8 mouse cellular contexts compared by ENCODE assay signal in the genomic region with DNA sequence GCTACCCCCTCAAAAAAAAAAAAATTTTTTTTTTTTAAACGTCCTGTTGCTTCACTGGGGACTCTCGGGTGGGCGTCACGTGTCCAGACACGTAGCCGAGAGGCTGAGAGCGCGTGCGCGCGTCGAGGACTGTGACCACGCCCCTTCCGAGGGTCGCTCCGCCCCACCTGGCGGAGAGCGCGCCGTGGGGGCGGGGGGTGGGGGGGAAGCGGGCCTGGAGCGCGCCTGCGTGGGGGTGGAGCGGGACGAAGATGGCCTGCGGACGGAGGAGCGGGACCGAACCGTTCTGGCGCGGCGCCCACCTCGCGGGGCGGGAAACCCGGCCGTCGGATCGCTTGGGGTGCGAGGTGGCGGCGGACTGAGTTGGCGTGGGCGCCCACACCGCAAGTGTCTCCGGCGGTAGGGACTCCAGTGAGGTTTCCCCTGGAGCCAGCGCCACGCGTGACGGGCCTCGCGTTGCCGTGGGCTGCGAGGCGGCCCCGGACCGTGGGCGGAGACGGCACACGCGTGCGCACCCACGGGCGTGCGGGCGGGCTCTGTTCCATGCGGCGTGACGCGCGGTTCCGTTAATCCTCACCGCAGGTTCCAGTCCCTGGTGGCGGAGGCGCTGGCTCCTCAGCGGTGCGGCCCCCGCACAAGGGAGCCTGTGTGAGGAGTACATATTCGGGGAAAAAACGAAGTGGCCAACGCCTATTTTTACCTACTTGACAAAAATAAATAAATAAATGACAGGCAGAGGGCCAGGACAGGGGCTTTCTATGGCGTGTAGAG. TPM values are rescaled to one million over a fixed set of nuclear protein-coding genes. Genes with fewer than 3 reads are reported as not detected.
DNase-seq lines count a peak whose midpoint lies in the region; ATAC-seq and TF ChIP-seq lines count a peak whose summit lies in the region.

A gene (minus strand): TSS at position 170 of the 771 bp plus-strand sequence.

- TF ChIP-seq CTCF in G1E (IDR thresholded peaks at IDR 0.05; ENCODE audit: low read depth, low read length) = no peak
- TF ChIP-seq CTCF in forebrain, postnatal 0 days (IDR thresholded peaks at IDR 0.05; ENCODE audit: low read depth) = 0 out of 2 replicates have a peak, but pooled peaks have one; percentile 8

- no peaks in the 10 kb centered on the region for H3K27me3 ChIP-seq in G1E (ENCODE audit: insufficient read depth, low read length)
- H3K27me3 ChIP-seq in forebrain, postnatal 0 days (ENCODE audit: insufficient read depth, low read length) = no peaks in the 10 kb centered on the region
- H3K27me3 ChIP-seq in lung, embryonic 16.5 days (ENCODE audit: control insufficient read depth, insufficient read depth, low read depth, low read length) = no peaks in the 10 kb centered on the region

- WGBS in forebrain, postnatal 0 days = 1% methylated on average over 86 of the region's 86 CpGs
- WGBS in lung, embryonic 16.5 days = under 1% methylated on average over 82 of the region's 86 CpGs

- H3K4me2 ChIP-seq in forebrain, postnatal 0 days (ENCODE audit: low read depth) = peak within 1 kb of the TSS; percentile 46
- peak within 1 kb of the TSS; percentile 63 for H3K4me2 ChIP-seq in lung, embryonic 16.5 days (ENCODE audit: low read depth, low read length)

- peaks cover 6% of the 10 kb centered on the region for H3K4me1 ChIP-seq in G1E (ENCODE audit: insufficient read depth, low read depth, low read length)
- peaks cover 11% of the 10 kb centered on the region; the same call in 1 of the 2 replicates for H3K4me1 ChIP-seq in forebrain, postnatal 0 days (ENCODE audit: insufficient read depth)
- H3K4me1 ChIP-seq in lung, embryonic 16.5 days (replicated peaks; ENCODE audit: control insufficient read depth, insufficient read depth, low read length) = peaks cover 4% of the 10 kb centered on the region

- peak within 1 kb of the TSS; percentile 98 for H3K4me3 ChIP-seq in G1E (ENCODE audit: low read depth, low read length)
- H3K4me3 ChIP-seq in forebrain, postnatal 0 days (ENCODE audit: low read depth, low read length) = peak within 1 kb of the TSS; percentile 85
- peak within 1 kb of the TSS; percentile 96 for H3K4me3 ChIP-seq in lung, embryonic 16.5 days (ENCODE audit: low read length)

- H3K27ac ChIP-seq in forebrain, postnatal 0 days (ENCODE audit: low read depth, low read length) = peak within 1 kb of the TSS; percentile 98
- H3K27ac ChIP-seq in lung, embryonic 16.5 days (ENCODE audit: low read length) = peak within 1 kb of the TSS; percentile 99

- H3K36me3 ChIP-seq in G1E (replicated peaks) = no peaks in the 10 kb centered on the region
- no peaks in the 10 kb centered on the region for H3K36me3 ChIP-seq in forebrain, postnatal 0 days (ENCODE audit: insufficient read depth)
- H3K36me3 ChIP-seq in lung, embryonic 16.5 days (ENCODE audit: control insufficient read depth, insufficient read depth, low read length) = no peaks in the 10 kb centered on the region

- peak; percentile 79 for DNase-seq in G1E (ENCODE audit: low spot score)
- peak; percentile 85 to 95 for DNase-seq in cerebellum, adult 18-20 months
- peak; percentile 98 for DNase-seq in forebrain, postnatal 0 days
- peak; percentile 97 for DNase-seq in heart, postnatal 4 days
- peak; percentile 77 for DNase-seq in layer of hippocampus, adult 9-10 months (ENCODE audit: low spot score)
- peak; percentile 72 for DNase-seq in ovary, postnatal 10 days (ENCODE audit: low spot score)
- peak; percentile 91 to 97 for DNase-seq in thymus, postnatal 10 days (ENCODE audit: low spot score in 2 of 2)

- ATAC-seq in G1E (ENCODE audit: extremely low read depth, insufficient number of reproducible peaks, low FRiP score, poor library complexity, severe bottlenecking) = peak; percentile 70
- ATAC-seq in forebrain, postnatal 0 days = peak; percentile 89
- ATAC-seq in lung, embryonic 16.5 days (ENCODE audit: low read depth) = peak; percentile 82

- H3K9me3 ChIP-seq in G1E (replicated peaks) = no peaks in the 10 kb centered on the region
- H3K9me3 ChIP-seq in forebrain, postnatal 0 days (ENCODE audit: low read length) = no peaks in the 10 kb centered on the region
- no peaks in the 10 kb centered on the region for H3K9me3 ChIP-seq in lung, embryonic 16.5 days (ENCODE audit: control insufficient read depth, low read length)

- H3K9ac ChIP-seq in forebrain, postnatal 0 days = peak within 1 kb of the TSS; percentile 93
- H3K9ac ChIP-seq in lung, embryonic 16.5 days (ENCODE audit: low read length) = peak within 1 kb of the TSS; percentile 99

RNA-seq across cellular contexts. Expression of the gene that starts here (rescaled TPM):
- total RNA-seq in G1E (2014; fragmentation: Nextera tagmentation) = 419 and 485 TPM in 2 replicates
- 54.7 and 65.7 TPM in 2 replicates for total RNA-seq in G1E (2017)
- 9.5 and 9.9 TPM in 2 replicates for polyA plus RNA-seq in G1E (2012)
- total RNA-seq in forebrain, postnatal 0 days (2014; rRNA removed) = 203 and 225 TPM in 2 replicates
- 27.0 and 43.0 TPM in 2 replicates for polyA plus RNA-seq in forebrain, postnatal 0 days (2015; fragmentation: Nextera tagmentation; extraction: Ambion mirVana)
- total RNA-seq in heart, postnatal 4 days (2021) = 100 to 1,000 TPM; 588 to 671 TPM
- polyA plus RNA-seq in lung, embryonic 16.5 days (2015; fragmentation: Nextera tagmentation; extraction: Ambion mirVana) = 34.5 and 37.0 TPM in 2 replicates

Comparison
In these comparisons a context has a peak if more than half of its experiments do, and no peak if none do; other contexts are left out.
1. Peak in every context shown above with its lines: DNase-seq, ATAC-seq, H3K4me3 ChIP-seq and H3K27ac ChIP-seq.